Mouse (Mus musculus) liver, embryonic 14.5 days (tissue): ENCODE measurements around the gene 9930104L06Rik.

Experiments used
- CTCF ChIP-seq: IDR thresholded peaks from 2 replicates; pipeline ENCODE4 v1.5.1; 2016; ENCODE audit warnings: antibody characterized with exemption, low read depth, control low read depth
- EP300 ChIP-seq: IDR thresholded peaks from 2 replicates; pipeline ENCODE4 v1.6.1; 2016; ENCODE audit warnings: antibody characterized with exemption, low read depth

DNA sequence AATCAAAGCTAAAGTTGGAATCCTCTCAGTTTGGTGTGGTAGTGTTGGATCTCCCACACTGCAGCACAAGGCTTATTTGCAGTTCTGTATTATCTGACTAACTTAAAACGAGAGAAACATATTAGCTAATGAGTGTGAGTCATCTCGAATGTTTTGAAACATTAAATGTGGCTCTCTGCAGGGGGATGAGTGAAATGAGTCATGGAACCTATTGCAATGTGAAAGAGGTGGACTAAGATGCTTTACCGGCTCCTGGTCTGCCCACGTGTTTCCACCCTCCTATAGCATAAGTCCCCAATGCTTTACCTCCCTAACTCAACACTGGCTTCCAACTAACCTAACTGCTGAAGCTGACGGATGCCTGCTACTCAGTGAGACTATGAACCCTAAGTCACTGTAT lies 8.7 kb upstream of the 9930104L06Rik start:
- no peak for TF ChIP-seq CTCF
- no peak for TF ChIP-seq EP300
